Mouse (Mus musculus) testis, adult 2 months (tissue): Measurements from ENCODE around the gene Dtnb. TPM values are rescaled to one million over a fixed set of nuclear protein-coding genes. Genes with fewer than 3 reads are reported as not detected.

Source experiments
- H3K27ac ChIP-seq: fragments of 200-500 bp; 2 replicates; pipeline ENCODE4 v1.5.1; 2012; ENCODE audit warnings: low read depth, low read length; ENCODE audit not compliant: control insufficient read depth, insufficient read depth
- H3K27me3 ChIP-seq: fragments of 200-500 bp; 2 replicates; pipeline ENCODE4 v1.6.1; 2012; ENCODE audit warnings: mild to moderate bottlenecking, low read length, moderate library complexity; ENCODE audit not compliant: control insufficient read depth, insufficient read depth
- H3K36me3 ChIP-seq: fragments of 200-500 bp; 2 replicates; pipeline ENCODE4 v1.6.1; 2012; ENCODE audit warnings: mild to moderate bottlenecking, low read length; ENCODE audit not compliant: control insufficient read depth, insufficient read depth
- H3K4me1 ChIP-seq: fragments of 200-500 bp; 2 replicates; pipeline ENCODE4 v1.6.1; 2012; ENCODE audit warnings: low read length; ENCODE audit not compliant: control insufficient read depth, insufficient read depth
- H3K4me3 ChIP-seq: fragments of 200-500 bp; 2 replicates; pipeline ENCODE4 v1.5.1; 2012; ENCODE audit warnings: low read depth, mild to moderate bottlenecking, low read length, moderate library complexity, mixed read lengths; ENCODE audit not compliant: control insufficient read depth
- CTCF ChIP-seq: fragments of 200-500 bp; IDR thresholded peaks from 2 replicates; pipeline ENCODE4 v1.5.1; 2012; ENCODE audit warnings: low read depth, mild to moderate bottlenecking, inconsistent platforms, low read length, moderate library complexity; ENCODE audit not compliant: control insufficient read depth, insufficient read depth, insufficient replicate concordance
- POLR2A ChIP-seq: fragments of 200-500 bp; IDR thresholded peaks from 2 replicates; pipeline ENCODE4 v1.6.1; 2012; ENCODE audit warnings: low read depth, mild to moderate bottlenecking, inconsistent platforms, low read length, moderate library complexity; ENCODE audit not compliant: control insufficient read depth
- polyA plus RNA-seq: library from polyadenylated mRNA; depleted of rRNA; stranded (reverse); fragments of >200 nt; gene quantifications from 2 replicates; pipeline ENCODE4 v1.2.3, GENCODE M21; 2012

Gene Dtnb
- polyA plus RNA-seq, 1 experiment, result 146 TPM

DNA sequence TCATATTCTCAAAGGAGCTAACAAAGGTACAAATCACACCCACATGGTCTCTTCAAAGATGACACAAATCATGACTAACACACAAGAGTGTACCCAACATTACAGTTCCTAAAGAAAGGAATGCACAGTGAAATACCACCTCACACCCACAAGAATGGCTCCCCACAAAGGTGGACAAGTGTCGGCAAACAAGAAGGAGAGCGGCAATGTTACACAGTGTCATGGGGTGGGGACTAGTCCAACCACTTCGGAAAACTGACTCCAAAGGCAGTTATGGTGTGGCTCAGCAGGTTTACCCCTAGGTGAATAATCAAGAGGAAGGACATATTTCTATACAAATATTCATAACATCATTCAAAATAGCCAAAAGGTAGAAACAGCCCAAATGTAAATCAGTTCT, 174.2 kb downstream of the Dtnb start:
- H3K4me3 ChIP-seq, result no peak overlapping the region
- no peak overlapping the region for H3K27ac ChIP-seq
- no peaks in the 10 kb centered on the region for H3K27me3 ChIP-seq
- TF ChIP-seq CTCF (no peak), POLR2A (no peak)
- H3K36me3 ChIP-seq, result no peaks in the 10 kb centered on the region
- no peaks in the 10 kb centered on the region for H3K4me1 ChIP-seq

GRCm38 (mm10) chr12:3747583-3747982, 175.4 kb downstream of the Dtnb start:
- TF ChIP-seq CTCF (no peak), POLR2A (no peak)
- no peaks in the 10 kb centered on the region for H3K4me1 ChIP-seq
- no peaks in the 10 kb centered on the region for H3K27me3 ChIP-seq
- H3K27ac ChIP-seq, result no peak overlapping the region
- H3K36me3 ChIP-seq, result no peaks in the 10 kb centered on the region
- no peak overlapping the region for H3K4me3 ChIP-seq

- H3K27me3 ChIP-seq, result no peaks in the 10 kb centered on the region
- no peaks in the 10 kb centered on the region for H3K36me3 ChIP-seq
- H3K27ac ChIP-seq, result no peak overlapping the region
- H3K4me3 ChIP-seq, result no peak overlapping the region
- no peaks in the 10 kb centered on the region for H3K4me1 ChIP-seq
- TF ChIP-seq CTCF (no peak), POLR2A (no peak)
These were observed 183.3 kb downstream of the Dtnb start for GRCm38 (mm10) chr12:3755522-3755921.

- no peaks in the 10 kb centered on the region for H3K4me1 ChIP-seq
- no peaks in the 10 kb centered on the region for H3K36me3 ChIP-seq
- H3K4me3 ChIP-seq, result no peak overlapping the region
- H3K27me3 ChIP-seq, result no peaks in the 10 kb centered on the region
- H3K27ac ChIP-seq, result no peak overlapping the region
- TF ChIP-seq POLR2A, result no peak
- no peak for TF ChIP-seq CTCF
These were observed 184.0 kb downstream of the Dtnb start for GRCm38 (mm10) chr12:3756216-3756615.

GRCm38 (mm10) chr12:3758127-3758526, 185.9 kb downstream of the Dtnb start:
- TF ChIP-seq POLR2A, result no peak
- TF ChIP-seq CTCF, result no peak
- Histone ChIP-seq H3K4me1 (no peaks in the 10 kb centered on the region), H3K36me3 (no peaks in the 10 kb centered on the region), H3K4me3 (no peak overlapping the region), H3K27me3 (no peaks in the 10 kb centered on the region), H3K27ac (no peak overlapping the region)

DNA sequence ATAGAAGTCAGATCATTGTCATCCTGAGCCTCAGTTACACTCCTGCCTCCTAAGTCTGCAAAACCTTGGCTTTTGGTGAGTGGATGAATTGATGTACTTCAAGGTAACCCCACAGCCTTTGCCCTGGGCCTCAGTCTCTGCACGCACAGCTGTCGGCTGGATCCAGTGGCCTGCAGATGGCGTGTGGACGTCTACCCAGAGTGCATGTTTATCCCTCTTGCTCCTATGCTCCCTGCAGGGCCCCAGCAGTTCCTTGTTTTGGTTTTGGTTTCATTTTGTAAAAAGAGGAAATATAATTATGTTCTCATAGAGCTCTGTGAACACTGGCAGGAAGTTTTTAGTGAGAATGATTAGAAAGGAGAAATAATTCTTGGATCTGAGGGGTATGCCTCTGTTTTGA, 187.2 kb downstream of the Dtnb start:
- H3K4me3 ChIP-seq, result no peak overlapping the region
- H3K27ac ChIP-seq, result no peak overlapping the region
- no peaks in the 10 kb centered on the region for H3K27me3 ChIP-seq
- H3K36me3 ChIP-seq, result no peaks in the 10 kb centered on the region
- no peaks in the 10 kb centered on the region for H3K4me1 ChIP-seq
- TF ChIP-seq POLR2A (no peak), CTCF (peak; percentile 17; the same call in 1 of the 2 replicates)

GRCm38 (mm10) chr12:3760876-3761590, 188.9 kb downstream of the Dtnb start:
- Histone ChIP-seq H3K4me3 (no peak overlapping the region), H3K4me1 (no peaks in the 10 kb centered on the region), H3K27ac (no peak overlapping the region), H3K36me3 (no peaks in the 10 kb centered on the region), H3K27me3 (no peaks in the 10 kb centered on the region)
- no peak for TF ChIP-seq CTCF
- no peak for TF ChIP-seq POLR2A
